Mouse (Mus musculus) ES-Bruce4 (cell line): ENCODE data around the gene Krt81.

Source experiments
- EP300 ChIP-seq: IDR thresholded peaks from 2 replicates; pipeline ENCODE4 v1.6.1; 2011; ENCODE audit warnings: low read depth, low read length; ENCODE audit not compliant: insufficient read depth
- POLR2A ChIP-seq: IDR thresholded peaks from one replicate; pipeline ENCODE4 v1.8.1; 2011; ENCODE audit warnings: low read length; ENCODE audit not compliant: insufficient read depth

DNA sequence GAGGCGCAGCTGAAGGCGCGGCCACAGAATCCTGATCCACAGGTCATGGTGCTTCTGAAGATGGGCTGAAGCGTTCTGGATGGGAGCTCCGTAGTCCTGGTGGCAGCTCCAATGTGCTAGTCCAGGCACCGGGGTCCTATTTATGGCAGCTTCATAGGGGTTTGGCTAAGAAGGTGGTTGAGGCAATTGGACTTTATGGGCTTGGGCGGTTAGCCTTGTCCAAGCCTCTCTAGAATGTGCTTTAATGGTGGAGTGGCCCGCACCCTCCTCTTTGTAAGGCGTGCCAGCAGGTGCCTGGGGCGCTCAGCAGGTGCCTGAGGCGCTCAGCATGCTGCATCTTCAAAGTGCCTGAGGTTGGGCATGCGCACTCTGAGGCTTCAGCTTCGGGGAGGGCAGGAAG is at the start of gene Krt81:
- TF ChIP-seq POLR2A (no peak), EP300 (no peak)
